Comparison of ENCODE assay signal across 39 mouse cellular contexts in genomic region chr4:154085856-154086255, GRCm38 (mm10). TPM values are rescaled to one million over a fixed set of nuclear protein-coding genes. Genes with fewer than 3 reads are reported as not detected.
A peak's percentile ranks its signal among the peaks of the same experiment; 100 is the strongest.
DNase-seq lines count a peak whose midpoint lies in the region; ATAC-seq and TF ChIP-seq lines count a peak whose summit lies in the region.
"Had no signal": no experiment of that assay in that cellular context is flagged by ENCODE, and none has a peak within 500 bp of the region (broad histone marks: within the 10 kb centered on the region; RNA-seq: fewer than 3 reads in every experiment).

No protein-coding gene starts in this region.

- peaks cover 20% of the 10 kb centered on the region; the same call in 1 of the 2 replicates for H3K27me3 ChIP-seq in midbrain, postnatal 0 days (ENCODE audit: insufficient read depth, low read length)
- H3K27me3 ChIP-seq in midbrain, embryonic 11.5 days (ENCODE audit: control insufficient read depth, insufficient read depth, low read length): peaks cover 16% of the 10 kb centered on the region

- WGBS in midbrain, postnatal 0 days: 29% methylated on average over 3 of the region's 3 CpGs
- WGBS in midbrain, embryonic 11.5 days: 60% methylated on average over 3 of the region's 3 CpGs

- peak; percentile 63 to 68 for DNase-seq in cerebellum, postnatal 14 days
- no peak for DNase-seq in cerebellum, adult 9-11 months
- DNase-seq in layer of hippocampus, adult 11-12 months (ENCODE audit: low spot score): peak; percentile 32
- DNase-seq in layer of hippocampus, adult 9-10 months (ENCODE audit: low spot score): no peak
- DNase-seq in midbrain, postnatal 0 days (ENCODE audit: low spot score): peak; percentile 38
- no peak for DNase-seq in midbrain, embryonic 11.5 days (ENCODE audit: low spot score, missing footprints)
- DNase-seq in telencephalon, adult 2 months (ENCODE audit: low read depth, low spot score): peak; percentile 32
- no peak for DNase-seq in gastrocnemius, adult 18-20 months (ENCODE audit: low spot score)
- DNase-seq: adrenal gland, postnatal 14 days; embryo, embryonic 11 days; gastrocnemius, postnatal 14 days; heart, postnatal 14 days; kidney, adult 8-10 months; liver, embryonic 13.5 days; lung, adult 18-20 months; lung, postnatal 4 days; right cerebral cortex, postnatal 14 days; thymus, postnatal 14 days had no signal

- H3K4me1 ChIP-seq in midbrain, postnatal 0 days (ENCODE audit: insufficient read depth, low read length): no peaks in the 10 kb centered on the region
- no peaks in the 10 kb centered on the region for H3K4me1 ChIP-seq in midbrain, embryonic 11.5 days (ENCODE audit: control insufficient read depth, insufficient read depth, low read length)
- H3K4me1 ChIP-seq: embryonic facial prominence, embryonic 13.5 days; forebrain, embryonic 12.5 days; intestine, embryonic 15.5 days; liver, embryonic 13.5 days; midbrain, embryonic 13.5 days; stomach, embryonic 15.5 days had no signal

- H3K27ac ChIP-seq in midbrain, postnatal 0 days (ENCODE audit: low read depth, low read length): no peak overlapping the region
- H3K27ac ChIP-seq in midbrain, embryonic 11.5 days (ENCODE audit: low read depth, low read length): no peak overlapping the region
- H3K27ac ChIP-seq: embryonic facial prominence, embryonic 13.5 days; forebrain, embryonic 12.5 days; hindbrain, embryonic 10.5 days; hindbrain, embryonic 15.5 days; intestine, embryonic 15.5 days; kidney, postnatal 0 days; limb, embryonic 10.5 days; limb, embryonic 15.5 days; liver, embryonic 13.5 days; midbrain, embryonic 13.5 days; stomach, embryonic 15.5 days had no signal

- ATAC-seq in midbrain, postnatal 0 days (ENCODE audit: low FRiP score): no peak
- ATAC-seq in midbrain, embryonic 11.5 days (ENCODE audit: low FRiP score): no peak
- ATAC-seq: intestine, embryonic 15.5 days; lung, postnatal 0 days; midbrain, embryonic 13.5 days had no signal

- no peak overlapping the region for H3K4me2 ChIP-seq in midbrain, postnatal 0 days (ENCODE audit: low read depth, low read length, poor library complexity, severe bottlenecking)
- H3K4me2 ChIP-seq in midbrain, embryonic 11.5 days: no peak overlapping the region
- H3K4me2 ChIP-seq: embryonic facial prominence, embryonic 13.5 days; forebrain, embryonic 12.5 days; hindbrain, embryonic 15.5 days; intestine, embryonic 15.5 days; limb, embryonic 15.5 days; liver, embryonic 13.5 days; midbrain, embryonic 13.5 days; stomach, embryonic 15.5 days had no signal

- no peak for TF ChIP-seq CTCF in midbrain, postnatal 0 days (IDR thresholded peaks at IDR 0.05)

- H3K4me3 ChIP-seq in midbrain, postnatal 0 days (ENCODE audit: low read depth, low read length): no peak overlapping the region
- H3K4me3 ChIP-seq in midbrain, embryonic 11.5 days (ENCODE audit: low read depth, low read length): no peak overlapping the region
- H3K4me3 ChIP-seq: embryonic facial prominence, embryonic 13.5 days; forebrain, embryonic 12.5 days; hindbrain, embryonic 10.5 days; hindbrain, embryonic 15.5 days; intestine, embryonic 15.5 days; limb, embryonic 10.5 days; limb, embryonic 15.5 days; liver, embryonic 13.5 days; megakaryocyte, embryonic 14.5 days; midbrain, embryonic 13.5 days; stomach, embryonic 15.5 days had no signal

- H3K36me3 ChIP-seq in midbrain, postnatal 0 days (ENCODE audit: insufficient read depth, low read length): no peaks in the 10 kb centered on the region
- no peaks in the 10 kb centered on the region for H3K36me3 ChIP-seq in midbrain, embryonic 11.5 days (ENCODE audit: control insufficient read depth, insufficient read depth, low read length)
- H3K36me3 ChIP-seq: embryonic facial prominence, embryonic 13.5 days; forebrain, embryonic 12.5 days; G1E; hindbrain, embryonic 10.5 days; hindbrain, embryonic 15.5 days; intestine, embryonic 15.5 days; limb, embryonic 10.5 days; limb, embryonic 15.5 days; liver, embryonic 13.5 days; midbrain, embryonic 13.5 days; stomach, embryonic 15.5 days had no signal

- H3K9me3 ChIP-seq in midbrain, postnatal 0 days (ENCODE audit: low read length): no peaks in the 10 kb centered on the region
- no peaks in the 10 kb centered on the region for H3K9me3 ChIP-seq in midbrain, embryonic 11.5 days (ENCODE audit: control insufficient read depth, low read length)
- H3K9me3 ChIP-seq: embryonic facial prominence, embryonic 13.5 days; forebrain, embryonic 12.5 days; hindbrain, embryonic 10.5 days; hindbrain, embryonic 15.5 days; intestine, embryonic 15.5 days; limb, embryonic 10.5 days; limb, embryonic 15.5 days; liver, embryonic 13.5 days; midbrain, embryonic 13.5 days; stomach, embryonic 15.5 days had no signal

- no peak overlapping the region for H3K9ac ChIP-seq in midbrain, postnatal 0 days (replicated peaks; ENCODE audit: low read length, poor library complexity, severe bottlenecking)
- no peak overlapping the region for H3K9ac ChIP-seq in midbrain, embryonic 11.5 days (ENCODE audit: low read length)
- H3K9ac ChIP-seq: embryonic facial prominence, embryonic 13.5 days; forebrain, embryonic 12.5 days; hindbrain, embryonic 15.5 days; intestine, embryonic 15.5 days; limb, embryonic 15.5 days; liver, embryonic 13.5 days; midbrain, embryonic 13.5 days; stomach, embryonic 15.5 days had no signal

RNA-seq across cellular contexts. Expression of gene Ccdc27, which starts 43.4 kb away (rescaled TPM):
- total RNA-seq in midbrain, postnatal 0 days (2014; rRNA removed): not detected in 2 replicates
- not detected in 2 replicates for polyA plus RNA-seq in midbrain, postnatal 0 days (2015; fragmentation: Nextera tagmentation; extraction: Ambion mirVana)
- not detected in 2 replicates for polyA plus RNA-seq in midbrain, embryonic 11.5 days (2014; fragmentation: Nextera tagmentation; extraction: Ambion mirVana)
- not detected for total RNA-seq in gastrocnemius, adult 18-20 months (2021)
- total RNA-seq: adrenal gland, postnatal 14 days; G1E; gastrocnemius, postnatal 14 days; granulocyte monocyte progenitor cell, adult 5-6 weeks; heart, postnatal 14 days; left cerebral cortex, adult 18-20 months; monocyte, adult 5-6 weeks had no signal
- polyA plus RNA-seq: cerebellum, adult 2 months; embryonic facial prominence, embryonic 13.5 days; forebrain, embryonic 12.5 days; G1E; heart, embryonic 14.5 days; hindbrain, embryonic 10.5 days; hindbrain, embryonic 15.5 days; intestine, embryonic 15.5 days; large intestine, adult 2 months; limb, embryonic 10.5 days; limb, embryonic 15.5 days; liver, embryonic 13.5 days; lung, postnatal 0 days; midbrain, embryonic 13.5 days; neural tube, embryonic 14.5 days; urinary bladder, adult 2 months had no signal

RNA-seq across cellular contexts. Expression of gene Trp73, which starts 54.2 kb away (rescaled TPM):
- total RNA-seq in midbrain, postnatal 0 days (2014; rRNA removed): 0.49 and 1.2 TPM in 2 replicates
- polyA plus RNA-seq in midbrain, postnatal 0 days (2015; fragmentation: Nextera tagmentation; extraction: Ambion mirVana): 0.28 and 0.52 TPM in 2 replicates
- polyA plus RNA-seq in midbrain, embryonic 11.5 days (2014; fragmentation: Nextera tagmentation; extraction: Ambion mirVana): 0.15 and 0.51 TPM in 2 replicates
- total RNA-seq in gastrocnemius, adult 18-20 months (2021): not detected
- total RNA-seq: adrenal gland, postnatal 14 days; granulocyte monocyte progenitor cell, adult 5-6 weeks; monocyte, adult 5-6 weeks had no signal
- polyA plus RNA-seq: G1E; liver, embryonic 13.5 days; neural tube, embryonic 14.5 days had no signal

RNA-seq across cellular contexts. Expression of gene Wrap73, which starts 56.3 kb away (rescaled TPM):
- 37.6 and 46.8 TPM in 2 replicates for total RNA-seq in midbrain, postnatal 0 days (2014; rRNA removed)
- 34.7 and 36.3 TPM in 2 replicates for polyA plus RNA-seq in midbrain, postnatal 0 days (2015; fragmentation: Nextera tagmentation; extraction: Ambion mirVana)
- polyA plus RNA-seq in midbrain, embryonic 11.5 days (2014; fragmentation: Nextera tagmentation; extraction: Ambion mirVana): 42.2 and 46.3 TPM in 2 replicates
- total RNA-seq in gastrocnemius, adult 18-20 months (2021): 10 to 100 TPM; 12.0 to 12.9 TPM

RNA-seq across cellular contexts. Expression of gene Smim1, which starts 59.8 kb away (rescaled TPM):
- total RNA-seq in midbrain, postnatal 0 days (2014; rRNA removed): 13.4 and 20.6 TPM in 2 replicates
- polyA plus RNA-seq in midbrain, postnatal 0 days (2015; fragmentation: Nextera tagmentation; extraction: Ambion mirVana): 12.9 and 14.6 TPM in 2 replicates
- polyA plus RNA-seq in midbrain, embryonic 11.5 days (2014; fragmentation: Nextera tagmentation; extraction: Ambion mirVana): 9.5 and 10.9 TPM in 2 replicates
- total RNA-seq in gastrocnemius, adult 18-20 months (2021): 1 to 10 TPM; 1.4 to 2.2 TPM

Comparison
In these comparisons a context has a peak if more than half of its experiments do, and no peak if none do; other contexts are left out.
1. DNase-seq: peak in cerebellum, postnatal 14 days (2 of 2), layer of hippocampus, adult 11-12 months (single experiment), midbrain, postnatal 0 days (single experiment) and telencephalon, adult 2 months (single experiment); none in cerebellum, adult 9-11 months (single experiment), layer of hippocampus, adult 9-10 months (single experiment), midbrain, embryonic 11.5 days (single experiment) and gastrocnemius, adult 18-20 months (single experiment).